Mouse (Mus musculus) limb, embryonic 11.5 days (tissue): ENCODE data around the gene Nt5c3b. TPM values are rescaled to one million over a fixed set of nuclear protein-coding genes. Genes with fewer than 3 reads are reported as not detected.

ENCODE experiments used
- ATAC-seq: fragments of 200-750 bp; cut with Nextera tagmentation; 2 replicates; pipeline ENCODE4 v1.8.0; 2017; ENCODE audit warnings: low read depth; ENCODE audit not compliant: insufficient number of reproducible peaks, low FRiP score, low TSS enrichment
- DNase-seq: peaks from one replicate; pipeline ENCODE4 v3.0.0-alpha.2; 2015; ENCODE audit warnings: low spot score
- H3K27ac ChIP-seq: fragments of 300-500 bp; sonication (generic); replicated peaks from 2 replicates; pipeline ENCODE4 v1.5.1; 2014; ENCODE audit warnings: low read depth, mild to moderate bottlenecking, low read length
- H3K27me3 ChIP-seq: fragments of 300-500 bp; sonication (generic); 2 replicates; pipeline ENCODE4 v1.6.1; 2014; ENCODE audit warnings: mild to moderate bottlenecking, low read length, mixed read lengths; ENCODE audit not compliant: control insufficient read depth, insufficient read depth
- H3K36me3 ChIP-seq: fragments of 300-500 bp; sonication (generic); 2 replicates; pipeline ENCODE4 v1.6.1; 2014; ENCODE audit warnings: mild to moderate bottlenecking, low read length, moderate library complexity, mixed read lengths; ENCODE audit not compliant: control insufficient read depth, insufficient read depth
- H3K4me1 ChIP-seq: fragments of 300-500 bp; sonication (generic); 2 replicates; pipeline ENCODE4 v1.6.1; 2014; ENCODE audit warnings: low read length, mixed read lengths; ENCODE audit not compliant: control insufficient read depth, insufficient read depth
- H3K4me2 ChIP-seq: fragments of 300-500 bp; sonication (generic); 2 replicates; pipeline ENCODE4 v1.6.1; 2014; ENCODE audit warnings: low read depth, mild to moderate bottlenecking, moderate library complexity; ENCODE audit not compliant: severe bottlenecking
- H3K4me3 ChIP-seq: fragments of 300-500 bp; sonication (generic); 2 replicates; pipeline ENCODE4 v1.5.1; 2014; ENCODE audit warnings: low read depth, low read length
- H3K9ac ChIP-seq: fragments of 300-500 bp; sonication (generic); 2 replicates; pipeline ENCODE4 v1.6.1; 2014; ENCODE audit warnings: mild to moderate bottlenecking, low read length
- H3K9me3 ChIP-seq: fragments of 300-500 bp; sonication (generic); 2 replicates; pipeline ENCODE4 v1.6.1; 2016; ENCODE audit warnings: low read length; ENCODE audit not compliant: control insufficient read depth
- WGBS: fragments of 180-500 bp; shearing (Covaris S2); extraction: QIAGEN DNeasy Blood & Tissue Kit; methylation state at CpG from one replicate; pipeline ENCODE4 v1.1.7; 2014; 5-methylcytosine and 5-hydroxymethylcytosine counted together
- polyA plus RNA-seq: library from polyadenylated mRNA; unstranded; fragments of >200 nt; fragmentation: Nextera tagmentation; extraction: Ambion mirVana; gene quantifications from 2 replicates; pipeline ENCODE4 v1.2.1, GENCODE M21; 2014

The Nt5c3b gene
- polyA plus RNA-seq, 1 experiment from 2014 or later: 160 TPM

DNA sequence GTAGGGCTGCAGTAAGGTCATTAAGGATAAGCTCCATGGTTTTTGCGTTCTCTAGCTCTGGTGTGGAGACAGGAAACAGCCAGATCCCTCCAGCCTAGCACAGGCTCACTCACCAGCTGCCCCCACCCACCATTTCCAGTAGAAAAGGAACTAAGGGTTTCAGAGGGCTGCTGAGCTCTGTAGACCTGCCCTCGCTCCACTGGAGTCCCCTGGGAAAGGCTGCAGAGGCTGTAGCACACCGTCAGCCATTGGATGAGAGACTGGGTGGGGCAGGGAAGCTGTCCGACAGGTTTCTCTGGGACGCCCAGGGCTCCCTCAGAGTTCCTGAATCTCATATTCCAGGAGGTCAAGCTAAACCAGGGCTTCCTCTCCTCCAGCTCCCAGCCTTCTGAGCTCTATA lies 55.0 kb downstream of the Nt5c3b start:
- Histone ChIP-seq H3K9me3 (no peaks in the 10 kb centered on the region), H3K27me3 (no peaks in the 10 kb centered on the region), H3K4me2 (no peak overlapping the region), H3K4me3 (no peak overlapping the region), H3K27ac (no peak overlapping the region), H3K9ac (no peak overlapping the region), H3K4me1 (peaks cover 12% of the 10 kb centered on the region), H3K36me3 (no peaks in the 10 kb centered on the region; the same call in 1 of the 2 replicates)
- DNase-seq: no peak
- 46% methylated on average over 5 of the region's 5 CpGs for WGBS
- no peak for ATAC-seq

DNA sequence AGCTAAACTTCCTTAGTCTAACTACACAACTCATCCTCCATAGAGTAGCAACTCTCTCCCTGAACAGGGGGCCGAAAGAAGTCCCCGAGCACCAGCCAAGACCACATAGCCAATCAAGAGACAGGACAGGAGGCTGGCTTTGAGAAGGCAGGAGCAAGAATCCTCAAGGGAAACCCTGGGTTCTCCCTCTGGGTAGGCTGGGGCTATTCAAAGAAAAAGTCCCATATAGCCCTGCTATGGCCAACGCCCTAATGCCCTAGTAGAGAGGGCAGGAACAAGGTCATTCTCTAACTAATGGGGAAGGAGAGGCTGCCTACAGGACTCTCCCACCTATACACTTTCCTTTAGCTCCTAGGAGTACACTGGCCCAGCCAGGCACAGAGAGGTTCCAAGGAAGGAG lies 56.6 kb downstream of the Nt5c3b start:
- Histone ChIP-seq H3K4me1 (peaks cover 12% of the 10 kb centered on the region), H3K36me3 (peaks cover 2% of the 10 kb centered on the region; the same call in 1 of the 2 replicates), H3K9me3 (no peaks in the 10 kb centered on the region), H3K27ac (no peak overlapping the region), H3K4me2 (no peak overlapping the region), H3K27me3 (no peaks in the 10 kb centered on the region), H3K4me3 (no peak overlapping the region), H3K9ac (no peak overlapping the region)
- no peak for DNase-seq
- no peak for ATAC-seq
- WGBS: 92% methylated on average over 3 of the region's 3 CpGs

DNA sequence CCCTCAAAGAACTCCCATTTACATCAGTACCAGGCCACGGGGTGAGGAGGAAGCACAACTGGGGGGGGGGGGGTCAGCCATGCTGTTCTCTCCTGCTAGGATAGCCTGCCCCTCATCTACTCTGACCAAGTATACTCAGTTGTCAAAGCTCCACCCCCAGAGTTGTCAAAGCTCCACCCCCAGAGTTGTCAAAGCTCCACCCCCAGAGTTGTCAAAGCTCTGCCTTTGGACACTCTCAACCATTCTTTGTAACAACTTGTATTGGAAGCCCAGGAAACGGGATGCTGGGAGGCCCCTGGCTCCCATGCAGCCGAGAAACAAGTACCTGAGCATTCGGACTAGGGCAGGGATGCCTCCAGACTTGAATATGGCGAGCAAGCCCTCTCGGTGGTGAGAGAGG lies 58.9 kb downstream of the Nt5c3b start:
- no peak for DNase-seq
- Histone ChIP-seq H3K36me3 (peaks cover 2% of the 10 kb centered on the region; the same call in 1 of the 2 replicates), H3K27ac (no peak overlapping the region), H3K9me3 (no peaks in the 10 kb centered on the region), H3K9ac (no peak overlapping the region), H3K4me2 (no peak overlapping the region), H3K27me3 (no peaks in the 10 kb centered on the region), H3K4me3 (no peak overlapping the region), H3K4me1 (peaks cover 3% of the 10 kb centered on the region; the same call in 1 of the 2 replicates)
- ATAC-seq: no peak
- WGBS: 79% methylated on average over 6 of the region's 6 CpGs

DNA sequence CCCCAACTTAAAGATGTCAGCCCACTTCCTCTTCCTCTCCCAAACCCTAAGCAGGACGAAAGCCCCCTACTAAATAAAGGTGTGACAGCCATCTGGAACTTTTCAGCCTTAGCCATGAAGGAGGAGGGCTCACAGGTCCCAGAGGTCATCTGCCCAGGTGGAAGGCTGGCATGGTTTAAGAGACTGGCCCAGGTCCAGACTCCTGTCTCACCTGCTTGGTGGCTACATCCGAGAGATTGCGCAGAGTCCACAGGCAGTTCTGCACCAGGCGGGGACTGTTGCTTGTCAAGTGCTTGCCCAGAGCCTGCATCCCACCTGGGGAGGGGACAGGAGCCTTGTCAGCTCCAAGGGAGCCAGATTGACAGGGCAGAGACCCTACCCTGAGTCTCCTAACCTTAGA lies 62.3 kb downstream of the Nt5c3b start:
- Histone ChIP-seq H3K27ac (no peak overlapping the region), H3K4me2 (no peak overlapping the region), H3K27me3 (no peaks in the 10 kb centered on the region), H3K36me3 (peaks cover 6% of the 10 kb centered on the region; the same call in 1 of the 2 replicates), H3K9me3 (no peaks in the 10 kb centered on the region), H3K9ac (no peak overlapping the region), H3K4me1 (no peaks in the 10 kb centered on the region), H3K4me3 (no peak overlapping the region)
- WGBS: 82% methylated on average over 4 of the region's 4 CpGs
- ATAC-seq (no peak), DNase-seq (no peak)

DNA sequence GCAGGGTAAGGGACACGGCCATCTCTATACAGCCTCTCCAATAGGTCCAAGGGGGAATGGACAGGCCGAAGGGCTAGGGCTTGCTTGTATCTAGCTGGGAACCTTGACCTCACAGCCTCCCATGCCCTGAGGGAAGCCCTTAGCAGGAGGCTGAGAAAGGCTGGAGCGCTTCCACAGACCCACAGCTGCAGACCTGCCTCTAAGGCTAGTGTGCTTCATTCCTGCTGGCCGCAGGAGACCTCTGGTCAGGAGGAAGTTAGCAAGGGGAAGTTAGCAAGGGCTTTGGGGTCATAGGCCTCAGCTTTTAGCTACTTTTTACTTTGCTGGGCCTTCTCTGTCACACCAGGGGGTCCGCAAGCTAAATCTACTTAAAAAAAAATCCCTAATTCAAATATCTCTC lies 63.2 kb downstream of the Nt5c3b start:
- Histone ChIP-seq H3K9ac (no peak overlapping the region), H3K27ac (no peak overlapping the region), H3K27me3 (no peaks in the 10 kb centered on the region), H3K4me2 (no peak overlapping the region), H3K4me3 (no peak overlapping the region), H3K9me3 (no peaks in the 10 kb centered on the region), H3K4me1 (no peaks in the 10 kb centered on the region), H3K36me3 (peaks cover 9% of the 10 kb centered on the region; the same call in 1 of the 2 replicates)
- no peak for DNase-seq
- no peak for ATAC-seq
- WGBS: 88% methylated on average over 5 of the region's 5 CpGs

DNA sequence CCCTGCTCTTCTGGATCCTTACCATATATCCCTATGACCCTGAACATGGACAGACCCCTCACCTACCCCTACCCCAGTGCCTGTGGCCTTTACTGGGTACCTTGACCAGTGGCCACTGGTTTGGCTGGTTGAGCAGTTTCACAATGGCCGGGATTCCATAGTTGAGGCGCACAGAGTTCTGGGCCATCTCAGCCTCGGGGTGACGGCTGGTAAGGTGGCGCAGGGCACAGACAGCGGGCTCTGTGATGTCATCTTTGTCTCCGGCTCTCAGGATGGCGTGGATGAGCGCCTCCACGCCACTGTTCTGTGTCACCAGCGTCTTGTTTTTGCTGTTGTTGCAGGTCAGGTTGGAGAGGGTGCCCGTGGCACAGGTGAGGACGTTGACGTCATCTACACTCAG lies 63.6 kb downstream of the Nt5c3b start:
- H3K27me3 ChIP-seq: no peaks in the 10 kb centered on the region
- no peaks in the 10 kb centered on the region for H3K4me1 ChIP-seq
- no peak overlapping the region for H3K9ac ChIP-seq
- no peaks in the 10 kb centered on the region for H3K9me3 ChIP-seq
- ATAC-seq (no peak), DNase-seq (no peak)
- no peak overlapping the region for H3K27ac ChIP-seq
- peaks cover 11% of the 10 kb centered on the region; the same call in 1 of the 2 replicates for H3K36me3 ChIP-seq
- no peak overlapping the region for H3K4me2 ChIP-seq
- WGBS: 95% methylated on average over 14 of the region's 14 CpGs
- no peak overlapping the region for H3K4me3 ChIP-seq

DNA sequence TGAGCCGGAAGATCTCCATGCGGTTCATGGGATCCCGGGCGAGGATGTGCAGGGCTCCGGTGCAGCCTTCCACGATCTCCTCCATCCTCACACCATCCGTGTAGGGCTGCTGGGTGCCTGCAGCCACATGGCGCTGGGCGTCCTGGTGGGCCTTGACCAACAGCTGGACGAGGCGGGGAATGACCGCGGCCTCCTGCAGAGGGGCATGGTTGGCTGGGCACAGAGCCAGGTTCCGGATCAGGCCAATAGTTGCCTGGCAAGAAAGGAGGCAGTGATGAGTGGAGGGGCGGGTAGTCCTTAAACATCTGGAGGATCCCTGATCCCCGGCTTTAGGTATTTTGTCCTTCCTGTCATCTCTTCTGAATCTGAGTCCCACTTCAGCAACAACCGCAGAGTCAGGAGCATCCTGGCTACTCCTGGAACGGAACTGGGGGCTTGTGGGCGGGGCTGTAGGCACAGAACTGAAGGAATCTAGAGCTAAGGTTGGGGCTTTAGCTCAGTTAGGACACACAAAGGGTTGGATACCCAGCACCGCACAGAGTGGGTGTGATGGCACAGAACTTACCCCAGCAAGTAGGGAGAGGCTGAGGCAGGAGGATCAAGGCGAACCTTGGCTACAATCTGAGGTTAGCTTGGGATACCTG lies 64.7 kb downstream of the Nt5c3b start:
- no peaks in the 10 kb centered on the region for H3K27me3 ChIP-seq
- WGBS: 90% methylated on average over 21 of the region's 21 CpGs
- no peak overlapping the region for H3K9ac ChIP-seq
- H3K36me3 ChIP-seq: peaks cover 11% of the 10 kb centered on the region; the same call in 1 of the 2 replicates
- H3K4me1 ChIP-seq: no peaks in the 10 kb centered on the region
- DNase-seq: no peak
- H3K27ac ChIP-seq: no peak overlapping the region
- ATAC-seq: no peak
- no peak overlapping the region for H3K4me2 ChIP-seq
- H3K4me3 ChIP-seq: no peak overlapping the region
- H3K9me3 ChIP-seq: no peaks in the 10 kb centered on the region

DNA sequence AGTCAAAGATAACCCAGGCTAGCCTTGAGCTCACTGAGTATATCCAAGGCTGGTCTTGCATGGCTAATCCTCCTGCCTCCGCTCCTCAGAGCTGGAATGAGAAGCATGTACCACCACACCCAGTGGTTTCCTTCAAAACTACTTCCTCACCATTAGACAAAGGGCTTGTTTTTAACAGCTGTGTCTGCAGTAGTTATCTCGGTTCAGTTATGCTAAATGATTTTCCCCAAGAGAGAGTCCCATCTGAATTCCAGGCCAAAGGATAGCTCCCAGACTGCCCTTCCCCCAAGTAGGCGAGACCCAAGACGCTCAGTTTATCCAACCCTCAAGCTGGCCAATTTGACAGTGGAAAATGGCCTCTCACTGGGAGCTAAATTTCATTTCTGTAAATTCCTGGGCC lies 65.6 kb downstream of the Nt5c3b start:
- Histone ChIP-seq H3K27me3 (no peaks in the 10 kb centered on the region), H3K27ac (no peak overlapping the region), H3K4me2 (no peak overlapping the region), H3K36me3 (peaks cover 11% of the 10 kb centered on the region; the same call in 1 of the 2 replicates), H3K9me3 (no peaks in the 10 kb centered on the region), H3K4me3 (no peak overlapping the region), H3K9ac (no peak overlapping the region), H3K4me1 (no peaks in the 10 kb centered on the region)
- DNase-seq (no peak), ATAC-seq (no peak)
- WGBS: 80% methylated on average over 4 of the region's 4 CpGs

DNA sequence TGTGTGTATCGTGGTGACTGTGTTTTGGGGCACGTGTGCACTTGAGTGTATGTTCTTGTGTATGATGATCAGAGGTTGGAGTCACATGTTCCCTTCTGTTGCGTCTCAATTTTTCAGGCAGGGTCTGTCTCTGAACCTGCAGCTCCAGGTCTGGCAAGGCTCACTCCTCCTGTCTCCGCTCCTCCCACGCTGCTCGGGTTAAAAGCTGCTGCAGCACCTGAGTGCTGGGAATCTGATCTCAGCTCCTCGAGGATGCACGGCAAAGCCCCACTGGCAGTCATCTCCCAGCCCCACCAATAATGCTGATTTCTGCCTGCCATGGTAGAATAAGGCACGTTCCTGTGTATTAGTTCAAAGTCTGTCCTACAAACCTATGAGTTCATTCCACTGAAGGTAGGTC lies 66.5 kb downstream of the Nt5c3b start:
- ATAC-seq (no peak), DNase-seq (no peak)
- no peaks in the 10 kb centered on the region for H3K9me3 ChIP-seq
- H3K27me3 ChIP-seq: no peaks in the 10 kb centered on the region
- H3K27ac ChIP-seq: no peak overlapping the region
- H3K36me3 ChIP-seq: peaks cover 9% of the 10 kb centered on the region; the same call in 1 of the 2 replicates
- no peak overlapping the region for H3K4me2 ChIP-seq
- 88% methylated on average over 9 of the region's 9 CpGs for WGBS
- H3K9ac ChIP-seq: no peak overlapping the region
- H3K4me3 ChIP-seq: no peak overlapping the region
- no peaks in the 10 kb centered on the region for H3K4me1 ChIP-seq
